Mouse (Mus musculus) liver, adult 2 months (tissue): ENCODE data around the gene Arr3.

Experiments used
- CTCF ChIP-seq: fragments of 200-500 bp; IDR thresholded peaks from 2 replicates; pipeline ENCODE4 v1.5.1; 2011; ENCODE audit warnings: low read depth, low read length, control low read depth
- POLR2A ChIP-seq: fragments of 200-500 bp; IDR thresholded peaks from 2 replicates; pipeline ENCODE4 v1.6.1; 2011; ENCODE audit warnings: low read length, control low read depth; ENCODE audit not compliant: insufficient read depth; ENCODE audit errors: extremely low read depth

DNA sequence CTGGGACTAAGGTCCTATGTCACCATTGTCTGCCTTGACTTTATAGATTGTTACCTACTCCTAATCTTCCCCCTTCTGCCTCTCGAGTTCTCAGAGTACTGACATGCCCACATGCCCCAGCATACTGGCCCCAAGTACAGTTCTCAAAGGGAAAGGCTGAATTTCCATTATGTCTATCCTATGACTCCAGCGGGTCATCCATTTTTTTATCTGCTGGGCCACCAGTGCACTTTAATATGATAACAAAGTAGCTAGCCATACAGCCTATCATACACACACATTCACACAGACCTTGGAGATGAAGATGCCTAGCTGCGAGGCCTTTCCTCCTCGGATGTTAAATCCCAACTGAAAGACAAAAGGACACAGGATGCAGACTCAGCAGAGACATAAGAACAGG, 18.9 kb downstream of the Arr3 start:
- TF ChIP-seq CTCF (no peak), POLR2A (no peak)
